Mouse (Mus musculus) testis, adult 2 months (tissue): ENCODE data around the gene Ccdc33.

ENCODE experiments used
- CTCF ChIP-seq: fragments of 200-500 bp; IDR thresholded peaks from 2 replicates; pipeline ENCODE4 v1.5.1; 2012; ENCODE audit warnings: low read depth, mild to moderate bottlenecking, inconsistent platforms, low read length, moderate library complexity; ENCODE audit not compliant: control insufficient read depth, insufficient read depth, insufficient replicate concordance
- POLR2A ChIP-seq: fragments of 200-500 bp; IDR thresholded peaks from 2 replicates; pipeline ENCODE4 v1.6.1; 2012; ENCODE audit warnings: low read depth, mild to moderate bottlenecking, inconsistent platforms, low read length, moderate library complexity; ENCODE audit not compliant: control insufficient read depth

DNA sequence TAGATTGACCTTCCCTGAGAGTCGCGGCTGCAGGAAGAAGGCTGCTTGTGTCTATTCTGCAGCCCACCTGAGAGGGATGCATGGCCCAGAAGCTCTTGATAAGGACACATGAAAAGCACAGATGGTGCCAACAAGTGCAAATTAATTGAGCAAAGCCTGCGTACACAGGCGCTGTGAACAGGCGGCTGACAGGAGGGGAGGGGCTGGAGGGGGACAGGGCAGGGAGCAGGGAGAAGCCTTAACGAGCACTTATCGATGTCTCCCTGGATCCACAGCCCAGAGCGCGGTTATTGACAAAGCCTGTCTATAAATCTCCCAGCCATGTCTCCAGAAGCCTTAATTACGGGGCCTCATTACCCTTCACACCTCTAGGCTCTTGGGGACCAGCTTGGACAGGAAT, 73.8 kb downstream of the Ccdc33 start:
- no peak for TF ChIP-seq CTCF
- TF ChIP-seq POLR2A, result no peak
